ENCODE assay signal across 29 mouse cellular contexts in the genomic region with DNA sequence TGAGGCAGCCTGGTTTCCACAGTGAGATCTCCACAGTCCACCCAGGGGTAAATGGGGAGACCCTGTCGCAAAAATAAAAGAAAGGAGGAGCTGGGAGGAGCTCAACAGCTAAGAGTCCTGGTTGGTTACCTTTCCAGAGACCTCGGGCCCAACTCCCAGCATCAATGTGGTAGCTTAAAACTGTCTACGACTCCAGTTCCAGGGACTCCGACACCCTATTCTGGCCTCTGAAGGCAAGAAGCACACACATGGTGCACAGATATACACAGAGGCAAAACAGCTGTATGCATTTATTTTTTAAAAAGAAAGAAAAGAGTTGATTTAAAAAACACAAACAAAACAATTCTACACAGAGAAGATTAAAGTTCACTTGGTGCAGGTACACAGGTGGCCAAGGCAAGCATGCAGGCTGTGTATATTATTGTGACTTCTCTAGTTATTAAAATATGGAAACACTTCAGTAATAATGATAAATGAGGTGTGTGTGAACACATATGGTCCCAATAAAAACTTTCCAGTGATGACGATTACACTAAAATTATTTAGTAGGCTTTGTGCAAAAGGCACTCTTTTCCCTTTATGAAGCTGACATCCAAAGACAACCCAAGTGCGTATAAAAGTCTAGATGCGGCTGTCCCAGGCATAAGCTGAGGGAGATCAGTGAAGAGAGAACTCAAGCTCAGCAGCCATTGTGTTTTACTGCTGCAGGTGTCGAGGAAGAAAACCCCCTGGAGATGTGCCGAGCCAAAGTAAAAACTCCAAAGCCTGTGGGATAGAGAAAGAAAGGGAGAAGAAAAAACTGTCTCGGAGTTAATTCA.
DNase-seq lines count a peak whose midpoint lies in the region; ATAC-seq and TF ChIP-seq lines count a peak whose summit lies in the region.
"Had no signal": no experiment of that assay in that cellular context is flagged by ENCODE, and none has a peak within 500 bp of the region (broad histone marks: within the 10 kb centered on the region; RNA-seq: fewer than 3 reads in every experiment).

No protein-coding gene starts in this region.

- TF ChIP-seq CTCF in hindbrain, postnatal 0 days (IDR thresholded peaks at IDR 0.05; ENCODE audit: low read depth): no peak

- no peak overlapping the region for H3K9ac ChIP-seq in embryonic facial prominence, embryonic 12.5 days
- H3K9ac ChIP-seq in limb, embryonic 12.5 days (replicated peaks): no peak overlapping the region
- H3K9ac ChIP-seq in limb, embryonic 15.5 days: no peak overlapping the region
- no peak overlapping the region for H3K9ac ChIP-seq in hindbrain, postnatal 0 days (replicated peaks; ENCODE audit: low read length)
- no peak overlapping the region for H3K9ac ChIP-seq in intestine, embryonic 15.5 days
- H3K9ac ChIP-seq: embryonic facial prominence, embryonic 15.5 days; forebrain, embryonic 12.5 days; forebrain, embryonic 15.5 days; hindbrain, embryonic 13.5 days had no signal

- 40% methylated on average over 10 of the region's 10 CpGs for WGBS in embryonic facial prominence, embryonic 12.5 days
- 23% methylated on average over 10 of the region's 10 CpGs for WGBS in limb, embryonic 12.5 days
- WGBS in limb, embryonic 15.5 days: 35% methylated on average over 10 of the region's 10 CpGs
- 67% methylated on average over 10 of the region's 10 CpGs for whole genome bisulfite sequencing in hindbrain, postnatal 0 days
- WGBS in intestine, embryonic 15.5 days: 80% methylated on average over 10 of the region's 10 CpGs

- H3K4me2 ChIP-seq in embryonic facial prominence, embryonic 12.5 days (replicated peaks): no peak overlapping the region
- peak overlapping the region; percentile 23; the same call in 1 of the 2 replicates for H3K4me2 ChIP-seq in limb, embryonic 12.5 days
- H3K4me2 ChIP-seq in limb, embryonic 15.5 days: no peak overlapping the region
- H3K4me2 ChIP-seq in hindbrain, postnatal 0 days (ENCODE audit: low read depth, low read length): no peak overlapping the region
- no peak overlapping the region for H3K4me2 ChIP-seq in intestine, embryonic 15.5 days (replicated peaks)
- H3K4me2 ChIP-seq: embryonic facial prominence, embryonic 15.5 days; forebrain, embryonic 12.5 days; forebrain, embryonic 15.5 days; heart, embryonic 11.5 days; hindbrain, embryonic 13.5 days had no signal

- peaks cover 44% of the 10 kb centered on the region for H3K4me1 ChIP-seq in embryonic facial prominence, embryonic 12.5 days
- peaks cover 63% of the 10 kb centered on the region for H3K4me1 ChIP-seq in limb, embryonic 12.5 days (replicated peaks)
- H3K4me1 ChIP-seq in limb, embryonic 15.5 days: peaks cover 22% of the 10 kb centered on the region
- H3K4me1 ChIP-seq in hindbrain, postnatal 0 days (ENCODE audit: insufficient read depth, low read length): peaks cover 3% of the 10 kb centered on the region; the same call in 1 of the 2 replicates
- no peaks in the 10 kb centered on the region for H3K4me1 ChIP-seq in intestine, embryonic 15.5 days (replicated peaks)

- no peaks in the 10 kb centered on the region for H3K36me3 ChIP-seq in embryonic facial prominence, embryonic 12.5 days
- no peaks in the 10 kb centered on the region for H3K36me3 ChIP-seq in limb, embryonic 12.5 days
- no peaks in the 10 kb centered on the region for H3K36me3 ChIP-seq in limb, embryonic 15.5 days
- no peaks in the 10 kb centered on the region for H3K36me3 ChIP-seq in hindbrain, postnatal 0 days (ENCODE audit: insufficient read depth, low read length)
- H3K36me3 ChIP-seq in intestine, embryonic 15.5 days: no peaks in the 10 kb centered on the region
- H3K36me3 ChIP-seq: embryonic facial prominence, embryonic 15.5 days; forebrain, embryonic 12.5 days; forebrain, embryonic 15.5 days; hindbrain, embryonic 10.5 days; hindbrain, embryonic 13.5 days had no signal

- peak overlapping the region; percentile 30; the same call in 1 of the 2 replicates for H3K27ac ChIP-seq in embryonic facial prominence, embryonic 12.5 days
- H3K27ac ChIP-seq in limb, embryonic 12.5 days: peak overlapping the region; percentile 81
- H3K27ac ChIP-seq in limb, embryonic 15.5 days: peak overlapping the region; percentile 47; the same call in 1 of the 2 replicates
- H3K27ac ChIP-seq in hindbrain, postnatal 0 days: no peak overlapping the region
- H3K27ac ChIP-seq in intestine, embryonic 15.5 days: no peak overlapping the region
- H3K27ac ChIP-seq: embryonic facial prominence, embryonic 15.5 days; forebrain, embryonic 12.5 days; forebrain, embryonic 15.5 days; heart, adult 2 months; hindbrain, embryonic 10.5 days; hindbrain, embryonic 13.5 days had no signal

- ATAC-seq in embryonic facial prominence, embryonic 12.5 days (ENCODE audit: insufficient number of reproducible peaks, insufficient read depth, low FRiP score, low TSS enrichment): no peak
- peak; percentile 77 for ATAC-seq in limb, embryonic 12.5 days (ENCODE audit: insufficient number of reproducible peaks, insufficient read depth, low FRiP score, low TSS enrichment, low read depth)
- no peak for ATAC-seq in limb, embryonic 15.5 days (ENCODE audit: insufficient number of reproducible peaks, low FRiP score, low TSS enrichment, low read depth)
- ATAC-seq in megakaryocyte-erythroid progenitor cell, adult 5-6 weeks (replicated peaks; ENCODE audit: low FRiP score, low TSS enrichment, poor library complexity, severe bottlenecking): no peak
- ATAC-seq in hindbrain, postnatal 0 days: no peak
- ATAC-seq in intestine, embryonic 15.5 days: no peak
- ATAC-seq: CD4-positive, CD25-positive, alpha-beta regulatory T cell, adult 4 months; forebrain, embryonic 15.5 days; hindbrain, embryonic 16.5 days; inflammation-experienced regulatory T-cells, adult 6 months had no signal

- DNase-seq in forelimb bud, embryonic 11.5 days (ENCODE audit: low read depth, low spot score): peak; percentile 81
- no peak for DNase-seq in hindbrain, postnatal 0 days (ENCODE audit: low spot score)
- no peak for DNase-seq in heart, adult 9 months (ENCODE audit: low spot score in 2 of 2)
- DNase-seq: adrenal gland, adult 2 months; adrenal gland, postnatal 14 days; cerebellum, adult 11 months; cerebellum, adult 8-10 months; cerebellum, postnatal 10 days; cerebellum, postnatal 36 days; embryo, embryonic 11 days; gastrocnemius, postnatal 10 days; gastrocnemius, postnatal 36 days; heart, adult 2 months; heart, postnatal 36 days had no signal

- H3K4me3 ChIP-seq in embryonic facial prominence, embryonic 12.5 days: no peak overlapping the region
- H3K4me3 ChIP-seq in limb, embryonic 12.5 days (replicated peaks): no peak overlapping the region
- H3K4me3 ChIP-seq in limb, embryonic 15.5 days: no peak overlapping the region
- no peak overlapping the region for H3K4me3 ChIP-seq in hindbrain, postnatal 0 days (ENCODE audit: low read length)
- no peak overlapping the region for H3K4me3 ChIP-seq in intestine, embryonic 15.5 days (replicated peaks)
- H3K4me3 ChIP-seq: embryonic facial prominence, embryonic 15.5 days; erythroblast, embryonic 14.5 days; forebrain, embryonic 12.5 days; forebrain, embryonic 15.5 days; heart, adult 2 months; hindbrain, embryonic 10.5 days; hindbrain, embryonic 13.5 days had no signal

- H3K9me3 ChIP-seq in embryonic facial prominence, embryonic 12.5 days: no peaks in the 10 kb centered on the region
- H3K9me3 ChIP-seq in limb, embryonic 12.5 days: no peaks in the 10 kb centered on the region
- no peaks in the 10 kb centered on the region for H3K9me3 ChIP-seq in limb, embryonic 15.5 days
- no peaks in the 10 kb centered on the region for H3K9me3 ChIP-seq in hindbrain, postnatal 0 days (ENCODE audit: low read length)
- no peaks in the 10 kb centered on the region for H3K9me3 ChIP-seq in intestine, embryonic 15.5 days
- H3K9me3 ChIP-seq: embryonic facial prominence, embryonic 15.5 days; forebrain, embryonic 12.5 days; forebrain, embryonic 15.5 days; hindbrain, embryonic 10.5 days; hindbrain, embryonic 13.5 days had no signal

- H3K27me3 ChIP-seq in embryonic facial prominence, embryonic 12.5 days: no peaks in the 10 kb centered on the region
- H3K27me3 ChIP-seq in limb, embryonic 12.5 days: no peaks in the 10 kb centered on the region
- no peaks in the 10 kb centered on the region for H3K27me3 ChIP-seq in limb, embryonic 15.5 days
- H3K27me3 ChIP-seq in hindbrain, postnatal 0 days (ENCODE audit: insufficient read depth, low read length): no peaks in the 10 kb centered on the region
- no peaks in the 10 kb centered on the region for H3K27me3 ChIP-seq in intestine, embryonic 15.5 days (replicated peaks)
- H3K27me3 ChIP-seq: embryonic facial prominence, embryonic 15.5 days; forebrain, embryonic 12.5 days; forebrain, embryonic 15.5 days; hindbrain, embryonic 13.5 days had no signal

Comparison
In these comparisons a context has a peak if more than half of its experiments do, and no peak if none do; other contexts are left out.
1. H3K27ac ChIP-seq: peak in embryonic facial prominence, embryonic 12.5 days (single experiment), limb, embryonic 12.5 days (single experiment) and limb, embryonic 15.5 days (single experiment); none in hindbrain, postnatal 0 days (single experiment) and intestine, embryonic 15.5 days (single experiment).